Mouse (Mus musculus): ENCODE results near the gene Nr6a1.

The Nr6a1 gene

GRCm38 (mm10) chr2:38714324-38714723 is 213.2 kb downstream of the Nr6a1 start, which contains the start of gene Nr5a1:
Nr5a1 (minus strand) TSS chr2:38714542.
- DNase-seq (ENCODE audit: low read depth, low spot score), result no peak

GRCm38 (mm10) chr2:38713596-38713995 is 213.9 kb downstream of the Nr6a1 start:
- DNase-seq (ENCODE audit: low read depth, low spot score), result no peak

GRCm38 (mm10) chr2:38712769-38713125 is 214.7 kb downstream of the Nr6a1 start:
- no peak for DNase-seq (ENCODE audit: low read depth, low spot score)

- DNase-seq (ENCODE audit: low read depth, low spot score), result no peak
Measured at GRCm38 (mm10) chr2:38712076-38712768, 215.3 kb downstream of the Nr6a1 start.

GRCm38 (mm10) chr2:38711421-38711861 is 216.0 kb downstream of the Nr6a1 start:
- DNase-seq (ENCODE audit: low read depth, low spot score), result no peak

DNA sequence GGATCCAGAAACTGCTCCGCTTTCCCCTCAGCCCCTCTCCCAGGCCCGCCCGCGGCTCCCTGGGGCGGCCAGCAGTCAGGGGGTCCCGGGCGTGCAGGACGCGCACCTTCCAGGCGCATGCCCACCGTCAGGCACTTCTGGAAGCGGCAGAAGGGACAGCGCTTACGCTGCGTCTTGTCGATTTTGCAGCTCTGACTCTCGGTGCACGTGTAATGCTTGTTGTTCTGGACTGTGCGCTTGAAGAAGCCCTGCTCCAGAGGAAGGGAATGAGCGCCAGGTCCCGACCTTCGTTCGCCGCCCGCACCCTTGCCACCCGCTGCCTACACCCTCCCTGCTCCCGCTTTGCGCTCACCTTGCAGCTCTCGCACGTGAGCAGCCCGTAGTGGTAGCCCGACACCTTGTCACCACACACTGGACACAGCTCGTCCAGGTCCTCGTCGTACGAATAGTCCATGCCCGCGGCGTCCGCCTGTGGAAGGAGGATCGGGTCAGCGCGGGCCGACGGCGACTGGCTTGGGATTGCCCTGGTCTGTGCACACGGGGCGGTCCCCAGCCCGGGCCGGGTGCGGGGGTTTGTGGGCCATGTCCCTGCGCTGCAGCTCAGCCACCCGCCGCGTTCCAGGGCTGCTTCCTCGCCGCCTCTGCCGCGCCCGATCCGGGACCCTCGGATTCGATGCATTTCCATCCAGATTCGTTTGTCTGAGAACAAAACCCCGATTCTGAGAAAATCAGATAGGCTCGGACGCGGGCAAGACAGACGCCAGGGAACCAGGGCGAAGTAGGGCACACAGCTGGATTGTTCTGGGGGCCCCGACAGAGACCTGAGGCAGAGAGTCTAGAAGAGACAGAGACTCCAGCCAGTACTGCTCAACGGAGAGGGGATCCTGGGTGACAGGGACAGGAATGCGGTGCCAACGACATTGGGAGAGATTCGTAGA is 216.9 kb downstream of the Nr6a1 start:
- no peak for DNase-seq (ENCODE audit: low read depth, low spot score)

GRCm38 (mm10) chr2:38708907-38709688 is 218.4 kb downstream of the Nr6a1 start:
- DNase-seq (ENCODE audit: low read depth, low spot score), result no peak

- DNase-seq (ENCODE audit: low read depth, low spot score), result no peak
Measured at GRCm38 (mm10) chr2:38706661-38707060, 220.8 kb downstream of the Nr6a1 start.

DNA sequence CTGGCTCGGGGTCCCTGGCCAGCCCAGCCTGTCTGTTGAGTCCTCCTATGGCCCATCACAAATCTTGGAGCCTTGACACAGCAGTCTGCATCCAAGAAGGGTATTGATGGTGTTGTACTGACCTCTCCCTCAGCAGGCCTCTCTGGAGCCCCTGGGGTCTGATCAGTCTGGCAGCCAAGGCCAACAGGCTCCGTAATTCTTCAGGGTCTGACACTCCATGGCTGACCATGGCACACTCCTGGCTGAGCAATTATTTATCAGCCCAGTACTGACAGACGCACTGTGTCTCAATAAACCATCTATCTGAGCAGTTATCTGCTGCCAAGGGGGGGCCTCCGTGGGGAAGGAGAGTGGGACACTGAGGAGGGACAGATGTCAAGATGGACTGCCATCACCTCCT is 222.5 kb downstream of the Nr6a1 start:
- no peak for DNase-seq (ENCODE audit: low read depth, low spot score)

- DNase-seq (ENCODE audit: low read depth, low spot score), result no peak
Measured at GRCm38 (mm10) chr2:38704336-38704735, 223.2 kb downstream of the Nr6a1 start.

DNA sequence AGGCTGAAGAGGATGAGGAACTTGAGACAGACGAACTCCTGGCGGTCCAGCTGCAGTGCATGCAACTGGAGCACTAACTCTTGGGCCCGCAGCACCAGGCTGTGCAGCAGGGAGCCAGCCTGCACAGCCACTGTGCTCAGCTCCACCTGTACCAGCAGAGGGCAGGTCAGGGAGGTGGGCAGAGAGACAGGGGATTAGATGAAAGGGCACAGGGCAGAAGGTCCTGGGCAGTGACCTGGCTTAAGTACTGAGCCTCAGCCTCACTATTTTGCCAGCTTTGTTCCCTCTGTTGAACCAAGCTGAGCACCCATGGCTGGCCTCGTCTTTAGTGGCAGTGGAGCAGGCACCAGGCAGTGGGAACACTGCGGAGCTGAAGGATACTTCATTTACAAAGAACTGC is 227.3 kb downstream of the Nr6a1 start:
- no peak for DNase-seq (ENCODE audit: low read depth, low spot score)

DNA sequence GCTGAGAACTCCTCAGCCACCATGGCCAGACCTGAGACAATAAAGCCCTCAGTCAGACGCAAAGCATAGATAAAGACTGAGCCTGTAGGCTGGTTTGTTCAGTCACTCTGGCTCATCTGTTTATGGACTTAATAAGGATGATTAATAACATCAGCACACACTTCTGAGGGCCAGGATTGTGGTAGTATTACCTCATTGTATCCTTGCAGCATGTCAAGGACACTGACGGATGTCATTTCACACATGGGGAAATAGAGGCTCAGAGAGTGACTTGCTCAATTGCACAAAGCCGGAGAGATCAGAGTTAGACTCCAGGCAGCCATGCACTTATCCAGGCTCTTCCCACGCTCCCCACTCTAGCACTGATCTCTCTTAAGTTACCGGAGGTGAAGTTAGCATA is 228.9 kb downstream of the Nr6a1 start:
- DNase-seq (ENCODE audit: low read depth, low spot score), result no peak

GRCm38 (mm10) chr2:38697128-38698120 is 230.1 kb downstream of the Nr6a1 start:
- no peak for DNase-seq (ENCODE audit: low read depth, low spot score)

- no peak for DNase-seq (ENCODE audit: low read depth, low spot score)
Measured at GRCm38 (mm10) chr2:38695770-38696169, 231.7 kb downstream of the Nr6a1 start.

- DNase-seq (ENCODE audit: low read depth, low spot score), result peak; percentile 51
Measured at GRCm38 (mm10) chr2:38691542-38691941, 235.9 kb downstream of the Nr6a1 start.

- no peak for DNase-seq (ENCODE audit: low read depth, low spot score)
Measured at GRCm38 (mm10) chr2:38689881-38690280, 237.6 kb downstream of the Nr6a1 start.

- peak; percentile 24 for DNase-seq (ENCODE audit: low read depth, low spot score)
Measured at GRCm38 (mm10) chr2:38688791-38689520, 238.5 kb downstream of the Nr6a1 start.

DNA sequence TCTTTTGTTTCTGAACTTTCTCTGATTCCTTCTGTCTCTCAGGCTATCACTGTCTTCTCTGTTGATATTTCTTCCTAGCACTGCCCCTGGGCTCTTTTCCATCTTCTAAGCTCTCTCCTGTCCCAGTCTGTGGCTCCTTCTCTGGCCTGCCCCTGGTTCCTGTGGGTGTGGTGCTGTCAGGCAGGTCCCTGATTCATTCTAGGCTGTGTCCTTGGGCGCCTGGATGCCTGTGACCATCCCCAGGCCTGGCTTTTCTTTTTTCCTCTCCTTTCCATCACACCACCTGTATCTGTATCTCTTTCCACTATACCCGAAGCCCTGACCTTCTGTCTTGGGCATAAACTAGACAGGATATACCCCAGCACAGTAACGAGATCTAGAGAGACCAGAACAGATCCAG is 241.7 kb downstream of the Nr6a1 start:
- DNase-seq (ENCODE audit: low read depth, low spot score), result no peak

- DNase-seq (ENCODE audit: low read depth, low spot score), result no peak
Measured at GRCm38 (mm10) chr2:38683083-38683482, 244.4 kb downstream of the Nr6a1 start.

GRCm38 (mm10) chr2:38682209-38682608 is 245.3 kb downstream of the Nr6a1 start:
- no peak for DNase-seq (ENCODE audit: low read depth, low spot score)
